Mouse (Mus musculus): ENCODE results near the gene Rbm15b.

DNA sequence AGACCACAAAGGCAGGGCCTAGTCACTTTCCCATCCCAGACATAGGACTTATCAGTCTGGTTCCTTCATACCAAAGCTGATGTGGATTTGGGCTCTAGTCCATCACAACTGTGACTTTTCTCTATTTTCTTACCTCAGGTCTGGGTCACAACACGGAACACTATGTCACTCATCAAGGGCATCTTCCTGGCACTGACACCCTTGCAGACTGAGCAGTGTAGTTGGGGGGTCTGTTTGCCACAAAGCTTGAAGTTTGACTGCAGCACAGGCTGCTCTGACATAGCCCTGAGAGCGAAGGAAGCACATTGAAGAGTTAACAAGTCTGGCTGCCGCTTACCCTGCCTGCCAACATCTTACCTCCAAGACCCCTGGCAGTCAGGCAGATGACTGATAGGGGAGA, 4.1 kb downstream of the Rbm15b start:
- TF ChIP-seq CTCF (IDR thresholded peaks at IDR 0.05; ENCODE audit: extremely low read depth, insufficient read length, insufficient replicate concordance, low read depth, low read length) (no peak), POLR2A (IDR thresholded peaks at IDR 0.05; ENCODE audit: low read depth, low read length) (no peak)
